Mouse (Mus musculus): ENCODE data around the gene Hat1. TPM values are rescaled to one million over a fixed set of nuclear protein-coding genes. Genes with fewer than 3 reads are reported as not detected.
A peak's percentile ranks its signal among the peaks of the same experiment; 100 is the strongest.
"Not testable (repeated sequence)": the region's sequence is repeated elsewhere in the genome, so short reads cannot be mapped to it uniquely, and the experiment has no call there.

Hat1 gene
- polyA plus RNA-seq, 1 experiment from 2014 or later: 89.4 TPM

DNA sequence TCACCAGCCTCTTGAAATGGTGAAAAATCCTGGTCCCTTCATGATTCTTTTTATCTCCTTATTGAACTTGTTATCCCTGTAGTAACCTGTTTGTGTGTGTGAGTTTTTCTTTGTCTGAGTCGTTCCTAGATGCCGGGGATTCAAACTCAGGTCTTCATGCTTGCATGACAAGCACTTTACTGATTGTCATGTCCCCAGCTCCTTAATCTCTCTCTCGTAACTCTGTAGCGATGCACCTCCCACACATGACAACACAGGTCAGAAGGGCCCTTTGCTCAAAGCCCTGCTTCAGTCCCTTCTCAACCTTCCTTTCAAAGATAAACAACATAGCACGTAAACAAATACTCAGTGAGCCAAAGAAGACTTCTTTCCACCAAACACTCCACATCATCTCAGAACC, 30.4 kb upstream of the Hat1 start:
- Histone ChIP-seq H3K27ac (no peak overlapping the region), H3K4me3 (no peak overlapping the region), H3K36me3 (peaks cover 2% of the 10 kb centered on the region; the same call in 1 of the 2 replicates), H3K9me3 (no peaks in the 10 kb centered on the region), H3K4me2 (replicated peaks) (no peak overlapping the region), H3K9ac (no peak overlapping the region), H3K4me1 (no peaks in the 10 kb centered on the region; the same call in 1 of the 2 replicates), H3K27me3 (replicated peaks) (no peaks in the 10 kb centered on the region)
- WGBS: 92% methylated on average over 5 of the region's 5 CpGs
- ATAC-seq (ENCODE audit: low FRiP score, low read depth): no peak

DNA sequence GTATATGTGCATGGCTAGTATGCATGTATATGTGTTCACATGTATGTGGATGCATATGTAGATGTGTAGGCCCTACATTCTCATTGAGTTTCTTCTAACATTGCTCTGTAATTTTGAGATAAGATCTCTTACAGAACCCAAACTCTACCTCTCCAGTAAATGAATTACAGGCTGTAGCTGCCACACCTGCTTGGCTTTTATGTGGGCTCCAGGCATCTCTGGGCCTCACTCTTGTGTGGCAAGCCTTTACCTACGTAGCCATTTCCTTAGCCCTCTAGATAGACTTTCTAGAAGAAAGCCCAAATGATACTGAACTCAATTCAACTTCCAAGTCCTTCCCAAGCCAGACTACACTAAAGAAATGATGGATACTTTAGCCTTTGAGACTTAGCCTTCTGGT, 28.6 kb upstream of the Hat1 start:
- Histone ChIP-seq H3K4me1 (no peaks in the 10 kb centered on the region), H3K27ac (no peak overlapping the region), H3K36me3 (peaks cover 2% of the 10 kb centered on the region; the same call in 1 of the 2 replicates), H3K4me3 (no peak overlapping the region), H3K9me3 (no peaks in the 10 kb centered on the region), H3K4me2 (replicated peaks) (no peak overlapping the region), H3K9ac (no peak overlapping the region), H3K27me3 (replicated peaks) (no peaks in the 10 kb centered on the region)
- ATAC-seq (ENCODE audit: low FRiP score, low read depth): no peak
- WGBS: 88% methylated on average over 1 of the region's 1 CpGs

DNA sequence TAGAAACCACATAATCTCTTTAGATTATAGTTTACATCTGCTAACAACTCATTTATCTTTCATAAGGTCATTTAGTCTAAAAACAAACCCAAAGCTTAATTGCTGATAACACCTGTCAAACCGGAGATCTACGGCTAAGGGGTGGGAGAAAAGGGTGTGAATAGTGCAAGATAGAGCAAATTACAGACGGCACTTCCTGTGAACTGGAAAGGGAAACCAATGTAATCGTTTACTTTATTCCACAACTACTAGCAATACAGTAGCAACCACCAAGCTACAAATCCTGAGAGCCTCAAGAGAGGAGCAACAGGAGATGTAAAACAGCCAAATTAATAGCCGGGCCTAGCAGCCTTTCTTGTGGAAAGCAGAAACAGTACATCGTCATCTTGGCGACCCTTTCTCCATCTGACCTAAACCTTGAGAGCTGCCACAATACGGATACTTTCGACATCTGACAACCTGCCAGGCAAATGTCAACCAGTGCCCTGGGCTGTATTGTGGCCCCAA, 22.1 kb upstream of the Hat1 start:
- H3K4me2 ChIP-seq (replicated peaks): peak overlapping the region; percentile 66
- H3K9me3 ChIP-seq: no peaks in the 10 kb centered on the region
- H3K36me3 ChIP-seq: peaks cover 2% of the 10 kb centered on the region; the same call in 1 of the 2 replicates
- no peak overlapping the region for H3K27ac ChIP-seq
- peak overlapping the region; percentile 72 for H3K9ac ChIP-seq
- WGBS: 28% methylated on average over 9 of the region's 9 CpGs
- ATAC-seq (ENCODE audit: low FRiP score, low read depth): no peak
- H3K4me3 ChIP-seq: peak overlapping the region; percentile 72
- peaks cover 9% of the 10 kb centered on the region; the same call in 1 of the 2 replicates for H3K4me1 ChIP-seq
- H3K27me3 ChIP-seq (replicated peaks): no peaks in the 10 kb centered on the region

DNA sequence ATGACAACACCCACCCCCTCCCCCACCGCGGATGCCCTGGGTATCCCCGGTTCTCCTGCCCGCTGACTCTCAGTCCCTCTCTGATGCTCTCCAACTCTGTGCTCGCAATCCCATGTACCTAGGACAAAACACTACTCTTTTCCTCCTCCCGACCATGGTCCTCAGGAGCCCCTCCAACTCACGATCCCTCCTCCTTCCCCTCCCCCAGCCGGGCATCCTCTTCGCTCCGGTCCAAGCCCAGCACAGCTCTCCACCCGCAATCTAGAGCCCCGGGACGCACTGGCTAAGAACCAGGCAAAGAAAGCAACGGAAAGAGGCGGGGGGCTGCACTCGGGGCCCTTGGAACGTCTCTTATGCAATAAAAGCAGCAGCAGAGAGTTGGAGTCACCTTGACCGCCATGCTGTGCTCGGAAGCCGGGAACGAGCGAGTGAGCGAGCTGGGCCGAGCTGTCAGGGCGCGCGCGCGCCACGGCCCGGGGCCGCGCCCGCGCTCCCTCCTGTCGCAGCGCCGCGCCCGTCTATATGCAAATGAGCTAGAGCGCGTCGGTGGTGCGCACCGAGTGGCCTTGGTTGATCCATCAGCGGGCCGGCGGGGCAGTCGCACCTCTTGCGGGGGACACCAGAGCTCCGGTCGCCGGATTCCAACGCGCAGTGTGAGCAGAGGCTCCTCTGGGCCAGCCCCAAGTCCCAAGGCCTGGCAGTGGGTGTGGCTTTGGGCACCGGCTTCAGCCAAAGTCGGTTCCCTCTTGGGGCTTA, 21.5 kb upstream of the Hat1 start, which contains the start of gene Slc25a12:
Gene Slc25a12 (minus strand): TSS at position 625 of the 756 bp plus-strand sequence.
- Histone ChIP-seq H3K9ac (peak within 1 kb of the TSS; percentile 72), H3K36me3 (no peaks in the 10 kb centered on the region), H3K27me3 (replicated peaks) (no peaks in the 10 kb centered on the region), H3K4me3 (peak within 1 kb of the TSS; percentile 72), H3K4me2 (replicated peaks) (peak within 1 kb of the TSS; percentile 66), H3K9me3 (no peaks in the 10 kb centered on the region), H3K27ac (no peak within 1 kb of the TSS), H3K4me1 (peaks cover 9% of the 10 kb centered on the region; the same call in 1 of the 2 replicates)
- peak; percentile 93 for ATAC-seq (ENCODE audit: low FRiP score, low read depth)
- under 1% methylated on average over 57 of the region's 57 CpGs for WGBS

DNA sequence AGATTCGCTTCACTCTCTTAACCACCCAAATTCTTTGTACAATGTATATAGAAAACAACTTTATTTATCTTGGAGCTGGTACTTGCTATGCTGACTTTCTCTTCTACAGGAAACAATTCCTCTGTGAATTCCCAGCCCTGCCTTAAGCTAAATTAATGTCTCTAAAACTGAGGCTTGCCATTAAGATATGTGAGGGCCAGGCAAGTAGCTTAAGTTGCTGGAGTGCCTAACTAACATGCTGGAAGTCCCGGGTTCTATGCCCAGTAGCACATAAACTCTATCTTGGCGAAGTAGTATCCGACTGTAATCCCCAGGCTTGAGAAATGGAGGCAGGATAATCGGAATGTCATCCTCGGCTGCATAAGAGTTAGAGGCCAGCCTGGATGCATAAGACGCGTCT, 20.7 kb upstream of the Hat1 start:
- ATAC-seq (ENCODE audit: low FRiP score, low read depth): no peak
- 38% methylated on average over 8 of the region's 8 CpGs for WGBS
- Histone ChIP-seq H3K4me3 (no peak overlapping the region), H3K36me3 (no peaks in the 10 kb centered on the region), H3K4me1 (peaks cover 9% of the 10 kb centered on the region; the same call in 1 of the 2 replicates), H3K4me2 (replicated peaks) (peak overlapping the region; percentile 66), H3K27me3 (replicated peaks) (no peaks in the 10 kb centered on the region), H3K27ac (no peak overlapping the region), H3K9me3 (no peaks in the 10 kb centered on the region), H3K9ac (no peak overlapping the region)

DNA sequence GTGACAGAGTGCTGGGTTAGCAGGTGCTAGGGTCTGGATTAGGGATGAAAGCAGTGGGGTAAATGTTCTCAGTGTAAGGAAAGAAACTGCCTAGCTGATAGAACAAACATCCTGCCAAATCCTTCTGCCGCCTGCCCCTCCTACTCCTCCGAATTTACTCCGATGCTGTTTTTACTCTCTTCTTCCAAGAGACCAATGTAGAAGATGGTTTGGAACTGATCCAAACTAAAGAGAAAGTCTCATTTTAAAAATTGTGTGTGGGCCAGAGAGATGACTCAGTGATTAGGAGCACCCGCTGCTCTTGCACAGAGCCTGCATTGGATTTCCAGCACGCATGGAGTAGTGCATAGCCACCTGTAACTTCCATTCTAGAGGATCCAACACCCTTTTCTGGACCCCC, 17.0 kb upstream of the Hat1 start:
- no peak overlapping the region for H3K4me2 ChIP-seq (replicated peaks)

DNA sequence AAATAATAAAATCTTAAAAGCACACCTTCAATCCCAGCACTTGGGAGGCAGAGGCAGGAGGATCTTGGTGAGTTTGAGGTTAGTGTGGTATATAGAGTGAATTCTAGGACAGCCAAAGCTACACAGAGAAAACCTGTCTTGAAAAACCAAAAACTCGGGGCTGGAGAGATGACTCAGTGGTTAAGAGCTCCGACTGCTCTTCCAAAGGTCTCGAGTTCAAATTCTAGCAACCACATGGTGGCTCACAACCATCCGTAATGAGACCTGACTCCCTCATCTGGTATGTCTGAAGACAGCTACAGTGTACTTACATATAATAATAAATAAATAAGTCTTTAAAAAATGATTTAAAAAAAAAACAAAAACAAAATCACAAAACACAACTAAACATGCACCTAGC, 16.5 kb upstream of the Hat1 start:
- H3K9me3 ChIP-seq; H3K4me3 ChIP-seq; H3K4me1 ChIP-seq; H3K27me3 ChIP-seq (replicated peaks); ATAC-seq (ENCODE audit: low FRiP score, low read depth); H3K9ac ChIP-seq; H3K4me2 ChIP-seq (replicated peaks); H3K27ac ChIP-seq; H3K36me3 ChIP-seq: not testable (repeated sequence)
- 87% methylated on average over 4 of the region's 4 CpGs for WGBS

More for the DNA sequence above, 17.0 kb upstream of the Hat1 start:
- no peaks in the 10 kb centered on the region for H3K9me3 ChIP-seq
- ATAC-seq (ENCODE audit: low FRiP score, low read depth): no peak
- WGBS: 93% methylated on average over 5 of the region's 5 CpGs
- H3K9ac ChIP-seq: no peak overlapping the region
- no peak overlapping the region for H3K27ac ChIP-seq
- H3K4me1 ChIP-seq: peaks cover 3% of the 10 kb centered on the region; the same call in 1 of the 2 replicates
- no peak overlapping the region for H3K4me3 ChIP-seq
- H3K36me3 ChIP-seq: no peaks in the 10 kb centered on the region
- no peaks in the 10 kb centered on the region for H3K27me3 ChIP-seq (replicated peaks)

DNA sequence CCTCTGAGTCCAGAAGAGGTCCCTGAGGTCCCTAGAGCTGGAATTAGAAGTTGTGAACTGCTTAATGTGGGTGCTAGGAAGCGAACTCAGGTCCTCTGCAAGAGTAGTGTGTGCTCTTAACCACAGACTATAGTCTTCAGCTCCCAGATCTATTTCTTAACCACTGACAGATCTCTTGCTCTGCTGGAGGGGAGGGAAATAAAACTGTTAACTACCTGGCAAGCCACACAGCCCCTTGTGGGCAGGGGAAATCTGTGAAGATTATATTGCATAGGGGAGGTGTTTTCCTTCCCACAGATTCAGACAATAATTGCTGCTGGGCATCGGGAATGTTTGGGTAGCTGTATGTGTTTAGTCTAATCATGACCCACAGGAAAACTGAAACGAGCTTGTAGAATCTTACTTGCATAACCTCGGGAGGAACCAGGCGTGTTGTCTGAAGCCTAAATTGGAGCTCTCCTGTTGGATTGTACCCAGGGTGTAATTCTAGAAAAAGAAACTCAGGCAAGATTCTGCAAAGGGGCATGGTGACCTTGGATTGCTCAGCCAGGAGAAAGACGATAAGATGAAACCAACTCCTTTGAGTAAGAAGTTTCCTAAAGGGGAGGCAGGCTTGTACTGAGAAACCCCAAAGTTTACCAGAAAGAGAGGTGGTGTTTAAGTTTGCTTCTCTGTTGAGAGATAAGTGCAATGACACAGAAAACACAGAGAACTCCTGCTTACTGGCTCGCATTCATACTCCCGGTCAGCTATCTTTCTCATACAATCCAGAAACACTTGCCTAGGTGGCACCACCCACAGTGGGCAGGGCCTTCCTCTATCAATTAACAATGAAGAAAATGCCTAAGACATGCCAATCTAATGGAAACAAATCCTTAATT, 14.2 kb upstream of the Hat1 start:
- H3K9me3 ChIP-seq: no peaks in the 10 kb centered on the region
- H3K27me3 ChIP-seq (replicated peaks): no peaks in the 10 kb centered on the region
- 88% methylated on average over 8 of the region's 8 CpGs for WGBS
- H3K4me2 ChIP-seq (replicated peaks): no peak overlapping the region
- no peak overlapping the region for H3K4me3 ChIP-seq
- ATAC-seq (ENCODE audit: low FRiP score, low read depth): no peak
- no peaks in the 10 kb centered on the region for H3K4me1 ChIP-seq
- no peak overlapping the region for H3K27ac ChIP-seq
- no peaks in the 10 kb centered on the region for H3K36me3 ChIP-seq
- H3K9ac ChIP-seq: no peak overlapping the region

DNA sequence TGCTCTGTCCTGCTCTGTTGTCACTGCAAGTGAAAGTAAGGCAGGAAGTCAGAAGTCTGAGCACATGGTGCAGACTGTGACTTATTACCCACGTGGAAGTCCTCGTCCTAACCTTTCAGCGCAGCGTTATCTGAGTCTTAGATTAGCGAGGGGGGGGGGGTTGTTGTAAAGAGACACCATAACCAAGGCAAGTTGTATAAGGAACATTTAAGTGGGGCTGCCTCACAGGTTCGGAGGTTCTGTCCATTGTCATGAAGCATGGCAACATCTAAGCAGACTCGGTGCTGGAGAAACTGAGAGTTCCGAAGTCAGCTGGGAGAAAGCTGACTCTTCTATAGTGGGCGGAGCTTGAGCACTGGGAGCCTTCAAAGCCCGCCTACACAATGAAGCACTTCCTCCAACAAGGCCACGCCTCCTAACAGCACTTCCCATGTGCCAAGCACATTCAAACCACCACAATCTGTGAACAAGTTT, 12.3 kb upstream of the Hat1 start:
- H3K9me3 ChIP-seq: no peaks in the 10 kb centered on the region
- no peaks in the 10 kb centered on the region for H3K27me3 ChIP-seq (replicated peaks)
- 48% methylated on average over 11 of the region's 11 CpGs for WGBS
- no peak overlapping the region for H3K4me3 ChIP-seq
- H3K36me3 ChIP-seq: no peaks in the 10 kb centered on the region
- H3K4me2 ChIP-seq (replicated peaks): no peak overlapping the region
- no peaks in the 10 kb centered on the region for H3K4me1 ChIP-seq
- no peak for ATAC-seq (ENCODE audit: low FRiP score, low read depth)
- H3K9ac ChIP-seq: no peak overlapping the region
- H3K27ac ChIP-seq: no peak overlapping the region

DNA sequence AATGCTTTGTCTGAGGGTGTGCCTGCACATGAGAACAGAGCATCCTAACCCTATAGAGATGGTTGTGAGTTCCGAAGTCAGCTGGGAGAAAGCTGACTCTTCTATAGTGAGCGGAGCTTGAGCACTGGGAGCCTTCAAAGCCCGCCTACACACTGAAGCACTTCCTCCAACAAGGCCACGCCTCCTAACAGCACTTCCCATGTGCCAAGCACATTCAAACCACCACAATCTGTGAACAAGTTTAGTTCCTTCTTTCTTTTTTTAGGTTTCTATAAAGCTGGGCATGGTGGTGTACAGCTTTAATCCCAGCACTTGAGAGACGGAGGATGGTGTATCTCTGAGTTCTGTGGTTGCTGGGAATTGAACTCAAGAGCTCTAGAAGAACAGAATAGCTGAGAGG, 11.3 kb upstream of the Hat1 start:
- Histone ChIP-seq H3K27me3 (replicated peaks) (no peaks in the 10 kb centered on the region), H3K9me3 (no peaks in the 10 kb centered on the region), H3K4me3 (no peak overlapping the region), H3K4me1 (no peaks in the 10 kb centered on the region), H3K9ac (no peak overlapping the region), H3K4me2 (replicated peaks) (no peak overlapping the region), H3K27ac (no peak overlapping the region), H3K36me3 (no peaks in the 10 kb centered on the region)
- 90% methylated on average over 5 of the region's 5 CpGs for WGBS
- ATAC-seq (ENCODE audit: low FRiP score, low read depth): no peak

DNA sequence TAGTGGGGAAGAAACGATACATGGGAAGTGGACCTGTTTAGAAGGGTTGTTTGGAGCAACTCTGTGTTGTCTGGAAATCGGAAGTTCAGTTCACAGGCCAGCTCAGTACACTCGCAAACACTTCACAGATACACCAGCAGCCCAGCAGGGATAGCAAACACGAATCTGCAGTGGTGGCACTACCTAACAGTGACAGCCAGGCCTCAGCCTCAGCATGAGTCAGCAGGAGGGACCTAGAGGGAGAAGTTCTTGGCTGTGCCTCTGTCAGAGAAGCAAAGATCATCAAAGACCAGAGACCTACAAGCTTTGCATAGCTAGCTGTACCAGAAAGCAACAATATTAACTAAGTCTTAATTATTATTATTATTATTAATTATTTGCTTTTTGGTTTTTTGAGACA, 6.8 kb upstream of the Hat1 start:
- WGBS: 77% methylated on average over 4 of the region's 4 CpGs
- H3K27me3 ChIP-seq (replicated peaks): no peaks in the 10 kb centered on the region
- no peaks in the 10 kb centered on the region for H3K9me3 ChIP-seq
- H3K4me2 ChIP-seq (replicated peaks): no peak overlapping the region
- H3K4me3 ChIP-seq: no peak overlapping the region
- no peak for ATAC-seq (ENCODE audit: low FRiP score, low read depth)
- H3K36me3 ChIP-seq: no peaks in the 10 kb centered on the region
- no peak overlapping the region for H3K27ac ChIP-seq
- no peak overlapping the region for H3K9ac ChIP-seq
- H3K4me1 ChIP-seq: no peaks in the 10 kb centered on the region

DNA sequence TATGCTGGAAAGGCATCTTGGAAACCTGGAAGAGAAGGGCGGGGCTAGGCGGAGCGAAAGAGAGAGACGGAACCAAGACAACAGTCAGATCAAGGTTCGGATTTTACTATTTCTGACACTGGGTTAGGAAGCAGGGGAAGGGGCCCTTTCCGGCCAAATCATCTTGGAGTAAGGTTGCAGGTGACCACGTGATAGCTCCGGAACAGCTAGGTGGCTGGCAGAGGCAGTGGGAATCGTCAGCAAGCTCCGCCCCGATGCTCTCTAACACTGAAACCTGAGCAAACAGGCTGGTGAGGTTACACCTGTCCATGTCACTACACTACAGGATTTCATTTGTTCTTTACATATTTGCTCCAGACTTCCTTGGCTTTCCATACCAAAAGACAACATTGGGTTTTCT, 4.9 kb upstream of the Hat1 start:
- no peak for ATAC-seq (ENCODE audit: low FRiP score, low read depth)
- no peak overlapping the region for H3K27ac ChIP-seq
- no peak overlapping the region for H3K4me3 ChIP-seq
- H3K4me2 ChIP-seq (replicated peaks): no peak overlapping the region
- H3K4me1 ChIP-seq: no peaks in the 10 kb centered on the region
- no peaks in the 10 kb centered on the region for H3K27me3 ChIP-seq (replicated peaks)
- H3K36me3 ChIP-seq: no peaks in the 10 kb centered on the region
- 42% methylated on average over 11 of the region's 11 CpGs for WGBS
- no peaks in the 10 kb centered on the region for H3K9me3 ChIP-seq
- no peak overlapping the region for H3K9ac ChIP-seq
